Comparison of ENCODE assay signal across 9 mouse cellular contexts in genomic region chr10:28955138-28955537, GRCm38 (mm10). TPM values are rescaled to one million over a fixed set of nuclear protein-coding genes. Genes with fewer than 3 reads are reported as not detected.
DNase-seq lines count a peak whose midpoint lies in the region; ATAC-seq and TF ChIP-seq lines count a peak whose summit lies in the region.
"Had no signal": no experiment of that assay in that cellular context is flagged by ENCODE, and none has a peak within 500 bp of the region (broad histone marks: within the 10 kb centered on the region; RNA-seq: fewer than 3 reads in every experiment).

No protein-coding gene starts in this region.

- peak; percentile 54 for ATAC-seq in G1E (ENCODE audit: extremely low read depth, insufficient number of reproducible peaks, low FRiP score, poor library complexity, severe bottlenecking)
- peak; percentile 64 for ATAC-seq in forebrain, postnatal 0 days
- ATAC-seq in heart, embryonic 12.5 days (ENCODE audit: insufficient number of reproducible peaks, low FRiP score): no peak

- H3K9me3 ChIP-seq in G1E (replicated peaks): no peaks in the 10 kb centered on the region
- no peaks in the 10 kb centered on the region for H3K9me3 ChIP-seq in forebrain, postnatal 0 days (ENCODE audit: low read length)
- no peaks in the 10 kb centered on the region for H3K9me3 ChIP-seq in heart, embryonic 12.5 days (replicated peaks)
- H3K9me3 ChIP-seq: limb, embryonic 13.5 days had no signal

- no peak overlapping the region for H3K4me3 ChIP-seq in G1E (ENCODE audit: low read depth, low read length)
- H3K4me3 ChIP-seq in forebrain, postnatal 0 days (ENCODE audit: low read depth, low read length): no peak overlapping the region
- no peak overlapping the region for H3K4me3 ChIP-seq in lung, adult 2 months (replicated peaks; ENCODE audit: extremely low read depth, low read depth, low read length)
- no peak overlapping the region for H3K4me3 ChIP-seq in heart, embryonic 12.5 days
- H3K4me3 ChIP-seq: limb, embryonic 13.5 days had no signal

- TF ChIP-seq CTCF in G1E (IDR thresholded peaks at IDR 0.05; ENCODE audit: low read depth, low read length): peak; percentile 16; the same call in 1 of the 2 replicates
- TF ChIP-seq CTCF in forebrain, postnatal 0 days (IDR thresholded peaks at IDR 0.05; ENCODE audit: low read depth): peak; percentile 76
- peak; percentile 32; the same call in 1 of the 2 replicates for TF ChIP-seq CTCF in lung, adult 2 months (IDR thresholded peaks at IDR 0.05; ENCODE audit: insufficient read depth, low read length)

- TF ChIP-seq POLR2A in lung, adult 2 months (IDR thresholded peaks at IDR 0.05; ENCODE audit: borderline replicate concordance, extremely low read depth, low read depth, low read length): no peak

- peak; percentile 46 for DNase-seq in CD4-positive helper T cell, adult 2 months (ENCODE audit: low read depth, low spot score)
- DNase-seq in G1E (ENCODE audit: low spot score): peak; percentile 18
- DNase-seq in cerebellum, adult 11 months: peak; percentile 12
- peak; percentile 73 for DNase-seq in forebrain, postnatal 0 days
- DNase-seq in large intestine, adult 2 months (ENCODE audit: low read depth, low spot score): peak; percentile 1
- DNase-seq in lung, adult 2 months: peak; percentile 11
- peak; percentile 64 for DNase-seq in retina, postnatal 1 day

- no peak overlapping the region for H3K9ac ChIP-seq in forebrain, postnatal 0 days
- no peak overlapping the region for H3K9ac ChIP-seq in heart, embryonic 12.5 days
- H3K9ac ChIP-seq: limb, embryonic 13.5 days had no signal

- no peak overlapping the region for H3K4me2 ChIP-seq in forebrain, postnatal 0 days (ENCODE audit: low read depth)
- no peak overlapping the region for H3K4me2 ChIP-seq in heart, embryonic 12.5 days
- H3K4me2 ChIP-seq: limb, embryonic 13.5 days had no signal

- H3K27me3 ChIP-seq in G1E (ENCODE audit: insufficient read depth, low read length): 0 out of 2 replicates have a peak, but pooled peaks cover 3% of the 10 kb centered on the region
- no peaks in the 10 kb centered on the region for H3K27me3 ChIP-seq in forebrain, postnatal 0 days (ENCODE audit: insufficient read depth, low read length)
- no peaks in the 10 kb centered on the region for H3K27me3 ChIP-seq in heart, embryonic 12.5 days (replicated peaks)
- H3K27me3 ChIP-seq: limb, embryonic 13.5 days had no signal

- no peak overlapping the region for H3K27ac ChIP-seq in forebrain, postnatal 0 days (ENCODE audit: low read depth, low read length)
- no peak overlapping the region for H3K27ac ChIP-seq in heart, embryonic 12.5 days (ENCODE audit: poor library complexity, severe bottlenecking)
- H3K27ac ChIP-seq: limb, embryonic 13.5 days had no signal

- WGBS in forebrain, postnatal 0 days: 46% methylated on average over 4 of the region's 4 CpGs
- 39% methylated on average over 4 of the region's 4 CpGs for WGBS in large intestine, adult 2 months
- WGBS in lung, adult 2 months: 49% methylated on average over 4 of the region's 4 CpGs
- WGBS in heart, embryonic 12.5 days: 54% methylated on average over 4 of the region's 4 CpGs

- no peaks in the 10 kb centered on the region for H3K4me1 ChIP-seq in G1E (ENCODE audit: insufficient read depth, low read depth, low read length)
- H3K4me1 ChIP-seq in forebrain, postnatal 0 days (ENCODE audit: insufficient read depth): no peaks in the 10 kb centered on the region
- H3K4me1 ChIP-seq in lung, adult 2 months (ENCODE audit: control insufficient read depth, insufficient read depth, low read length): no peaks in the 10 kb centered on the region
- H3K4me1 ChIP-seq in heart, embryonic 12.5 days (replicated peaks): no peaks in the 10 kb centered on the region
- H3K4me1 ChIP-seq: limb, embryonic 13.5 days had no signal

- H3K36me3 ChIP-seq in G1E (replicated peaks): no peaks in the 10 kb centered on the region
- no peaks in the 10 kb centered on the region for H3K36me3 ChIP-seq in forebrain, postnatal 0 days (ENCODE audit: insufficient read depth)
- no peaks in the 10 kb centered on the region for H3K36me3 ChIP-seq in heart, embryonic 12.5 days
- H3K36me3 ChIP-seq: limb, embryonic 13.5 days had no signal

RNA-seq across cellular contexts. Expression of gene 2310057J18Rik, which starts 31.0 kb away (rescaled TPM):
- total RNA-seq in G1E (2014; fragmentation: Nextera tagmentation) (not detected in 2 replicates), G1E (2017) (0.11 and 0.17 TPM in 2 replicates)
- not detected in 2 replicates for polyA plus RNA-seq in G1E (2012)
- not detected in 2 replicates for total RNA-seq in forebrain, postnatal 0 days (2014; rRNA removed)
- polyA plus RNA-seq in forebrain, postnatal 0 days (2015; fragmentation: Nextera tagmentation; extraction: Ambion mirVana): not detected in 2 replicates
- not detected in 2 replicates for polyA plus RNA-seq in large intestine, adult 2 months (2012; rRNA removed)
- not detected in 2 replicates for polyA plus RNA-seq in lung, adult 2 months (2012; rRNA removed)
- polyA plus RNA-seq in heart, embryonic 12.5 days (2016; fragmentation: Nextera tagmentation; extraction: Ambion mirVana): not detected in 2 replicates
- polyA plus RNA-seq: limb, embryonic 13.5 days had no signal

Comparison
In these comparisons a context has a peak if more than half of its experiments do, and no peak if none do; other contexts are left out.
1. DNase-seq: peak in every context shown above with its lines; median percentile 73 in forebrain, postnatal 0 days; 64 in retina, postnatal 1 day; 46 in CD4-positive helper T cell, adult 2 months; 18 in G1E; 12 in cerebellum, adult 11 months; 11 in lung, adult 2 months; 1 in large intestine, adult 2 months.
2. CTCF ChIP-seq: peak in every context shown above with its lines; median percentile 76 in forebrain, postnatal 0 days; 32 in lung, adult 2 months; 16 in G1E.